Mouse (Mus musculus): Measurements from ENCODE around the gene Clasrp. TPM values are rescaled to one million over a fixed set of nuclear protein-coding genes. Genes with fewer than 3 reads are reported as not detected.

Gene Clasrp
- polyA plus RNA-seq, 1 experiment from 2014 or later: 61.5 TPM

DNA sequence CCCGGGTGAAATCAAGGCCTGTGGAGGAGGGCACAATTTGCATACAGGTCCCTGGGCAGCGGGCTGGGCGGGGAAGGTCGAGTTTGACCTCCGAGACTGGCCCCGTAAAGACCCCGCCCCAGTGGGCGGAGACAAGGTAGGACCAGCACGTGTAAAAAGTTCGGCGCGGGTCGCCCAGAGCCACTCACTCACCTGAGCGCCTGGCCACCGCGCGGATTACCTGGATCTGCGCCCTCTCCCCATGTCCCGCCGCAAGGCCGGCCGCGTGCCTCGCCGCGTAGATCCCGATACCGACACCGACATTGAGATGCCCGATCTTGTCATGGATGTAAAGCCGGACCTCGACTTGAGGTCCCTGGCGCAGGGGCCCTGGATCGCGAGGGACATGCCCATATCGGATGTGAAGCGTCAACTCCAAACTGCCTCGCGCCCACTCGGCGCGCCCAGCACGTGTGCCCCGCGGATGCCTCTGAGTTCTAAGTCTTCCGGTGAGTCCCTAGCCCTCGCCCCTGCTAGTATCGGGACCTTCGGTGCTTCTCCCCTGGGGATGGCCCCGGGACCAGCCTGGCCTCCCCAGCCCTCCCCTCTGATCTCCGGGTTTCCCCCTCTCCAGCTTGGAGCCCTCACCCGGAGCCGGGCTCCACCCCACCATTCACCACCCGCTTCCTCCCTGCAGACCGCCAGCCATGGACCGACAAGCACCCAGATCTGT lies 27.0 kb downstream of the Clasrp start, which contains the start of the genes Zfp296 and Gemin7:
Zfp296 (plus strand) TSS at position 147 of the 712 bp plus-strand sequence.
Gemin7 (minus strand) TSS at position 455 of the 712 bp plus-strand sequence.
- under 1% methylated on average over 56 of the region's 56 CpGs for WGBS
- ATAC-seq (ENCODE audit: low FRiP score): no peak
- peaks cover 55% of the 10 kb centered on the region for H3K27me3 ChIP-seq (replicated peaks)
- no peak within 1 kb of the TSS; the same call in 1 of the 2 replicates for H3K9ac ChIP-seq (replicated peaks)
- H3K36me3 ChIP-seq: peaks cover 24% of the 10 kb centered on the region
- H3K9me3 ChIP-seq (replicated peaks): no peaks in the 10 kb centered on the region
- H3K4me1 ChIP-seq: peaks cover 28% of the 10 kb centered on the region
- H3K27ac ChIP-seq (replicated peaks): no peak within 1 kb of the TSS
- H3K4me2 ChIP-seq: peak within 1 kb of the TSS; percentile 59
- peak within 1 kb of the TSS; percentile 30 for H3K4me3 ChIP-seq (replicated peaks)

DNA sequence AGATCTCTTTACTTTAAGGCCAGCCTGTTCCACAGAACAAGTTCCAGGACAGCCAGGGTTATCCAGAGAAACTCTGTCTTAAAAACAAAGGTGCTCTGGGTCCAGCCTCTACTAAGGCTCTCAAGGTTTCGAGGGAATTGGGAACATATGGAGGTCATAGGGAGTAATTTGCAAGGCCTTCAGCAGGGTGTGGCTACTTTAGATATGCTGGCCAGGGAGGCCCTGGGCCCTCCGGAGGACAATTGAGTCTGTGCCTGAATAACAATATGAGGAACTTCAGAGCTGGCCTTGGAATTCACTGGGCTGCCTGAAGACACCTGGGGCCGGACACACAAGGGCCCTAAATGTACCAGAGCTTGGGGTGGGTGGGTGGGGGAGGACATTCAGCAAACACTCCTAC lies 28.7 kb downstream of the Clasrp start:
- Histone ChIP-seq H3K27me3 (replicated peaks) (peaks cover 52% of the 10 kb centered on the region), H3K4me2 (no peak overlapping the region), H3K9ac (replicated peaks) (no peak overlapping the region), H3K4me1 (peaks cover 41% of the 10 kb centered on the region), H3K9me3 (replicated peaks) (no peaks in the 10 kb centered on the region), H3K27ac (replicated peaks) (no peak overlapping the region), H3K4me3 (replicated peaks) (no peak overlapping the region), H3K36me3 (peaks cover 7% of the 10 kb centered on the region)
- WGBS: 65% methylated on average over 3 of the region's 3 CpGs
- no peak for ATAC-seq (ENCODE audit: low FRiP score)

DNA sequence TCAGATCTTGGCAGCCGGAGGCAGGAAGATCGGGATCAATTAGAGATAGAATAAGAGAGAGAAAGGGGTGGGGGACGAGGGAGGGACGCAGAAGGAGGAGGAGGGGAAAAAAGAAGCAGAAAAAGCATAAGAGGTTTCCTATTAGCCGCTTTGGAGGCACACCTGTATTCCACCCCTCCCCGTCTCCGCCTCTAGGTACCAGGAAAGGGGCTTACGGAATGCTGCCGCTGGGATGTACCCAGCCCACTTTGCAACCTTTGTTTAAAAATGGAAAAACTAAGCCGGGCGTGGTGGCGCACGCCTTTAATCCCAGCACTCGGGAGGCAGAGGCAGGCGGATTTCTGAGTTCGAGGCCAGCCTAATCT lies 30.5 kb downstream of the Clasrp start:
- peak overlapping the region; percentile 72 for H3K9ac ChIP-seq (replicated peaks)
- WGBS: 26% methylated on average over 16 of the region's 16 CpGs
- peaks cover 43% of the 10 kb centered on the region for H3K4me1 ChIP-seq
- H3K4me3 ChIP-seq (replicated peaks): peak overlapping the region; percentile 70
- H3K4me2 ChIP-seq: peak overlapping the region; percentile 87
- H3K9me3 ChIP-seq (replicated peaks): no peaks in the 10 kb centered on the region
- H3K27me3 ChIP-seq (replicated peaks): peaks cover 35% of the 10 kb centered on the region
- ATAC-seq (ENCODE audit: low FRiP score): 0 out of 2 replicates have a peak, but pooled peaks have one; percentile 11
- H3K27ac ChIP-seq (replicated peaks): peak overlapping the region; percentile 79
- H3K36me3 ChIP-seq: peaks cover 16% of the 10 kb centered on the region

DNA sequence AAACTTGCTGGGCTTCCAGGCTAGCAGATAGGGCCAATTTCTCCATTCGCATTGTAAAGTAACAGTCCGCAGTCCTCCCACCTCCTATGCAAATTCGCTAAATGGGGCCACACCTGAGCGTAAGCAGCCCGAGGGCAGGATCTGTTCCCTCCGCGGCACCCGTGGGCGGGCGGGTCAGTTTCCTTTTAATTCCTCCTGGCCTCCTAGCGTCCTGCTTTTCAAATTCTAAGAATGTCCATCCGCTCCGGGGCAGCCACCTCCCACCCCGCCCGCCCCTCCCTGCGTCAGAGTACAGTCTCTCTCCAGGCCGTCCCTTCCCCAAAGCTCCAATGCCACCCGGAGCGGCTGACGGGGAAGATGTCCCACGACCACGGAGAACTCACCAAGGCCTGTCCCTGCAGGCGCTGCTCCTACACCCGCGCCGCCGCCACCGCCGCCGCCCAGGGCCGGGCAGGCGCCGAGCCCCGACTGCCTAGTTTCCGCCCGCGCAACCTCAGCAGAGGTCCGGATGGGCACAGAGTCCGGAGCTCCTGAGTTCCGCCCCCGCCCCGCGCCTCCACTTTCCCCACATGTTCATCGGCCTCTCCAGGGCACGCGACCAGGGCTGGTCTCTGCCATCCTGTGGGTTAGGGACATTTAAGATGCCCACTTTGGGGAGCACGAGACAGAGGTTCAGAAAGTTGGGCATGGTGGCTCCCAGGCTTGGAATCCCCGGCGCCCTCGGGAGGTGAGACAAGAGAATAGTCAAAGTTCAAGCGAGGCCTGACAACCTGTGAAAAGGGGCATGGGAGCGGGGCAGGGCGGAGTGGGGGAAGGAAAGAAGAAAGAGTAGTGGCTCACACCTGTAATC lies 31.1 kb downstream of the Clasrp start:
- H3K4me2 ChIP-seq: peak overlapping the region; percentile 87
- peak overlapping the region; percentile 79 for H3K27ac ChIP-seq (replicated peaks)

DNA sequence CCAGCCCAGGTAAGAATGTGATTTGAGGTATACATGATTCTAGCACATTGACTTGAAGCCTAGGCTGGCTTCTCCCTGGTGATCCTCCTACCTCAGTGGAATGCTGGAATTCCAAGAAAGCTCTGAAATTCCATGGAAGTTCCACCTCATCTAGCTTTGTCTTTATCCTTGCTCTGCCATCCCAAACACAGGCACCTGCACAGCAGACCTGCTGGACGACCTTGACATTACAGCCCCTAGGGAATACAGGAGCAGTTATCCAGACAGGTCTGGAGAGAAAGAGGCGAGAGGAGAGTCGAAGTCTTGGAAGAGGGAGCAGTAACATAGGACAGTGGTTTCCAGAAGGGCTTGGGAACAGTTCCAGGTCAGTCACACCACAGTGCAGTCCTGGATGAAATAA lies 34.6 kb downstream of the Clasrp start:
- H3K27ac ChIP-seq (replicated peaks): no peak overlapping the region
- no peak for ATAC-seq (ENCODE audit: low FRiP score)
- no peak overlapping the region for H3K9ac ChIP-seq (replicated peaks)
- peaks cover 31% of the 10 kb centered on the region for H3K4me1 ChIP-seq
- H3K36me3 ChIP-seq: peaks cover 34% of the 10 kb centered on the region
- H3K4me3 ChIP-seq (replicated peaks): no peak overlapping the region
- H3K4me2 ChIP-seq: no peak overlapping the region
- no peaks in the 10 kb centered on the region for H3K27me3 ChIP-seq (replicated peaks)
- 90% methylated on average over 3 of the region's 3 CpGs for WGBS
- no peaks in the 10 kb centered on the region for H3K9me3 ChIP-seq (replicated peaks)

More for the DNA sequence above, 31.1 kb downstream of the Clasrp start:
- ATAC-seq (ENCODE audit: low FRiP score): peak; percentile 83
- Histone ChIP-seq H3K9me3 (replicated peaks) (no peaks in the 10 kb centered on the region), H3K4me3 (replicated peaks) (peak overlapping the region; percentile 70), H3K27me3 (replicated peaks) (peaks cover 29% of the 10 kb centered on the region), H3K36me3 (peaks cover 17% of the 10 kb centered on the region), H3K9ac (replicated peaks) (peak overlapping the region; percentile 72), H3K4me1 (peaks cover 43% of the 10 kb centered on the region)
- WGBS: under 1% methylated on average over 47 of the region's 53 CpGs

DNA sequence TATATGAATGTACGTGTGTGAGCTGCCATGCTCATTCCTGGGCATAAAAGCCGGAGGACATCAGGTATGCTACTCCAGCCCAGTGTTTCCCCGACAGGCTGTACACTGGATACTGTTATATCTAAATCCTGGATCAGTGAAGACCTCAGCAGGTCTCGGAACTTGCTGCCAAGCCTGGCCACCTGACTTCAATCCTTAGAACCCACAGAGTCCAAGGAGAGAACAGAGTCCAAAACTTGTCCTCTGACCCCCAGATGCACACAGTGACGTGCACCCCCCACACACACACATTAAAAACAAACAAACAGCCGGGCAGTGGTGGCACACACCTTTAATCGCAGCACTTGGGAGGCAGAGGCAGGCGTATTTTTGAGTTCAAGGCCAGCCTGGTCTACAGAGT lies 36.9 kb downstream of the Clasrp start:
- WGBS: 96% methylated on average over 8 of the region's 8 CpGs
- Histone ChIP-seq H3K27me3 (replicated peaks) (no peaks in the 10 kb centered on the region), H3K27ac (replicated peaks) (no peak overlapping the region), H3K9me3 (replicated peaks) (no peaks in the 10 kb centered on the region), H3K4me2 (no peak overlapping the region), H3K4me1 (peaks cover 31% of the 10 kb centered on the region), H3K4me3 (replicated peaks) (no peak overlapping the region), H3K9ac (replicated peaks) (no peak overlapping the region), H3K36me3 (peaks cover 41% of the 10 kb centered on the region)
- no peak for ATAC-seq (ENCODE audit: low FRiP score)

DNA sequence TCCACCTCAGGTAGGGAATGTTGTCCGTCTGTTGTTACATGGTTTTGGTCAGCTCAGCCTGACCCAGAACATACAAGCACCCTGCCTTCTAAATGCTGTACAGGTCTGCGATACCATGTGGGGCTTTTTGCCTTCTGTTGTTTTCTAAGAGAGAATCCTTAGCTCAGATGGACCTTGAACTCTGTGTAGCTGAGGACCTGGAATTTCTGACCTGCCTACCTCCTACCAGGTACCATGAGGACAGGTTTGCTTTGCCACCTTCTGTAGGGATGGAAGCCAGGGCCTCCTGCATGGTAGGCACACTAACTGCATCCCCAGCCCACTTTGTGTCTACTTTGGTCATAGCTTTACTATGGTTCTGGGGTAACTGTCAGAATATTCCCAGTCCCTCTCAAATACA lies 38.5 kb downstream of the Clasrp start:
- Histone ChIP-seq H3K27ac (replicated peaks) (no peak overlapping the region), H3K36me3 (peaks cover 41% of the 10 kb centered on the region), H3K4me3 (replicated peaks) (no peak overlapping the region), H3K27me3 (replicated peaks) (no peaks in the 10 kb centered on the region), H3K9ac (replicated peaks) (no peak overlapping the region), H3K9me3 (replicated peaks) (no peaks in the 10 kb centered on the region), H3K4me1 (peaks cover 23% of the 10 kb centered on the region), H3K4me2 (no peak overlapping the region)
- WGBS: 95% methylated on average over 2 of the region's 2 CpGs
- no peak for ATAC-seq (ENCODE audit: low FRiP score)

DNA sequence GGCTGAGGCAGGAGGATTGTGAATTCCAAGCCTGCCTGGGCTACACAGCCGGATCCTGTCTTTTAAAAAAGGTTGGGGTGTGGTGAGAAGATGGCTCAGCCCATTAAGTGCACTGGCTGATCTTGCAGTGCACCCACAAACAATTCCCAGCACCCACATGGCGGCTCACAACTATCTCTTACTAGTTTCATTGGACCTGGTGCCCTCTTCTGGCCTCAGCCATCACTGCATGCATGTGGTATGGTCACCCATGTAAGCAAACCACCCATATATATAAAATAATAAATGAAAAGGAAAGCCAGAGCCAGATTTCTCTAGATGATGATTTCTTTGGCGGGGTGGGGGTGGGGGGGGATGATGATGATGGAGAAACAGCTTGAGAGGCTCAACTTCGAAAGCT lies 39.8 kb downstream of the Clasrp start:
- Histone ChIP-seq H3K9me3 (replicated peaks) (no peaks in the 10 kb centered on the region), H3K27ac (replicated peaks) (no peak overlapping the region), H3K36me3 (peaks cover 32% of the 10 kb centered on the region), H3K27me3 (replicated peaks) (no peaks in the 10 kb centered on the region), H3K4me2 (no peak overlapping the region), H3K9ac (replicated peaks) (no peak overlapping the region), H3K4me3 (replicated peaks) (no peak overlapping the region), H3K4me1 (peaks cover 34% of the 10 kb centered on the region)
- WGBS: 89% methylated on average over 4 of the region's 4 CpGs
- no peak for ATAC-seq (ENCODE audit: low FRiP score)

DNA sequence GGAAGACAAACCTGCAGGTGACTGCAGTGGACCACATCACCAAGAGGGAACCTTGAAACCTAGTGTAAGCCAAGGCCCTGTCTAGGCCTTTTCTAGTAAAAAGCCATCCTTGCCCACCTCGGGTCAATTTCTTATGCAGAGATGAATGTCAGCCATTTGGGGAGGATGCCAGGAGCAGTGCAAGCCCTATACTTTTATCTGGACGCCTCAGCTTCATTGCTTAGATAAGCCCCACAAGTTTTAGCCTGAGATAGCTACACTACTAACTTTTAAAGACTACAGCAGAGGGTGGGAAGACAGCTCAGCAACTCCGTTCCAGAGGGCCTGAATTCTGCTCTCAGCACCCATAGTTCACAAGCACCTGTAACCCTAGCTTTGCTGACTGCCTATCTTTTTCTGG lies 40.4 kb downstream of the Clasrp start:
- Histone ChIP-seq H3K4me1 (peaks cover 40% of the 10 kb centered on the region), H3K4me2 (peak overlapping the region; percentile 98; the same call in 1 of the 2 replicates), H3K27ac (replicated peaks) (no peak overlapping the region), H3K9ac (replicated peaks) (no peak overlapping the region), H3K27me3 (replicated peaks) (no peaks in the 10 kb centered on the region), H3K9me3 (replicated peaks) (no peaks in the 10 kb centered on the region), H3K4me3 (replicated peaks) (no peak overlapping the region), H3K36me3 (peaks cover 27% of the 10 kb centered on the region)
- no peak for ATAC-seq (ENCODE audit: low FRiP score)
- WGBS: 97% methylated on average over 3 of the region's 3 CpGs

DNA sequence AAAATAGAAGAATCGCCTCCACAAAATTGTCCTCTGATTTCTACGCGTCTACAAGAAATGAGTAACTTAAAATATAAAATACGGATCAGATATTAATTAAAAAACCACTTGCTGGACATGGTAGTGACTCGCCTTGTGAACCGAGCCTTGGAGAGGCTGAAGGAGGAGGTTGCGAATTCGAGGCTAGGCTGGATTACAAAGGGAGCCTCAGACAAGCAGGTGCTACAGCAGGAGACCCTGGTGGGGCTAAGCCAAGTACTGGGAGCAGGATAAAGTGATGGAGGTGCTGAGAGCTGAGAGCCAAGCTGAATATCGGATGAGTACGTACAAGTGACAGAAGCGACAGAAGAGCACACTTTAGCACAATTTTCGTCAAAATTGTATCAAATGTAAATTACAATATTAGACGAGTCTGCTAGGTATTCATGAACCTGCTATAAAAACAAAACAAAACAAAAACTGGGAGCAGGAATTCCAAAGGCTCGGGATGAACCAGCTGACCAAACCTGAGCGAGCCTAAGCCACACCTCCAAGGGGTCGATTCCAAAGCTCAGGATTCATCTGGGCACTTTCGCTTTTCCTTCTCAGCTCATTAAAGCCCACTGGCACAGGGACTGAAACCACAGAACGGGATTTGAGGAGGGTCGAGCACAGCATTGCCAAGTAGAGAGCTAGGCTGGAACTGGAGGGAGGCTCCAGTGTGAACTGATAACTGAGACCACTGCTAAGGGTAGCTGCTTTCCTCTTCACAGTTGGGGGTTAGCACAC lies 41.5 kb downstream of the Clasrp start, which contains the start of gene Ppp1r37:
Ppp1r37 (minus strand) TSS at position 434 of the 768 bp plus-strand sequence.
- H3K9me3 ChIP-seq (replicated peaks): no peaks in the 10 kb centered on the region
- H3K9ac ChIP-seq (replicated peaks): peak within 1 kb of the TSS; percentile 86
- no peaks in the 10 kb centered on the region for H3K27me3 ChIP-seq (replicated peaks)
- peaks cover 50% of the 10 kb centered on the region for H3K4me1 ChIP-seq
- H3K4me2 ChIP-seq: peak within 1 kb of the TSS; percentile 98
- peaks cover 24% of the 10 kb centered on the region for H3K36me3 ChIP-seq
- ATAC-seq (ENCODE audit: low FRiP score): peak; percentile 37
- H3K4me3 ChIP-seq (replicated peaks): peak within 1 kb of the TSS; percentile 79
- H3K27ac ChIP-seq (replicated peaks): peak within 1 kb of the TSS; percentile 95
- 3% methylated on average over 19 of the region's 19 CpGs for WGBS
